Mouse (Mus musculus): ENCODE measurements around the gene Bend7. TPM values are rescaled to one million over a fixed set of nuclear protein-coding genes. Genes with fewer than 3 reads are reported as not detected.
A peak's percentile ranks its signal among the peaks of the same experiment; 100 is the strongest.

Bend7 gene
- polyA plus RNA-seq, 1 experiment from 2014 or later, result 8.7 TPM

GRCm38 (mm10) chr2:4820230-4820629 lies 102.6 kb downstream of the Bend7 start:
- 85% methylated on average over 3 of the region's 3 CpGs for WGBS
- ATAC-seq (replicated peaks; ENCODE audit: low FRiP score, low read depth) (no peak), DNase-seq (ENCODE audit: low spot score) (no peak)
- Histone ChIP-seq H3K4me3 (replicated peaks; ENCODE audit: low read depth, low read length) (no peak overlapping the region), H3K9ac (ENCODE audit: low read depth, low read length) (no peak overlapping the region), H3K4me2 (ENCODE audit: low read length) (no peak overlapping the region), H3K27ac (no peak overlapping the region), H3K27me3 (ENCODE audit: insufficient read depth, low read length) (no peaks in the 10 kb centered on the region), H3K9me3 (replicated peaks; ENCODE audit: low read length) (no peaks in the 10 kb centered on the region), H3K36me3 (ENCODE audit: insufficient read depth, low read length) (no peaks in the 10 kb centered on the region), H3K4me1 (replicated peaks; ENCODE audit: insufficient read depth, low read length) (no peaks in the 10 kb centered on the region)
- no peak for TF ChIP-seq CTCF (IDR thresholded peaks at IDR 0.05; ENCODE audit: low read depth)

GRCm38 (mm10) chr2:4824067-4824466 lies 106.4 kb downstream of the Bend7 start:
- Histone ChIP-seq H3K9me3 (replicated peaks; ENCODE audit: low read length) (no peaks in the 10 kb centered on the region), H3K9ac (ENCODE audit: low read depth, low read length) (no peak overlapping the region), H3K27ac (no peak overlapping the region), H3K27me3 (ENCODE audit: insufficient read depth, low read length) (no peaks in the 10 kb centered on the region), H3K36me3 (ENCODE audit: insufficient read depth, low read length) (no peaks in the 10 kb centered on the region), H3K4me1 (replicated peaks; ENCODE audit: insufficient read depth, low read length) (no peaks in the 10 kb centered on the region), H3K4me3 (replicated peaks; ENCODE audit: low read depth, low read length) (no peak overlapping the region), H3K4me2 (ENCODE audit: low read length) (no peak overlapping the region)
- ATAC-seq (replicated peaks; ENCODE audit: low FRiP score, low read depth), result no peak
- no peak for TF ChIP-seq CTCF (IDR thresholded peaks at IDR 0.05; ENCODE audit: low read depth)
- 65% methylated on average over 9 of the region's 9 CpGs for WGBS
- DNase-seq (ENCODE audit: low spot score), result no peak

DNA sequence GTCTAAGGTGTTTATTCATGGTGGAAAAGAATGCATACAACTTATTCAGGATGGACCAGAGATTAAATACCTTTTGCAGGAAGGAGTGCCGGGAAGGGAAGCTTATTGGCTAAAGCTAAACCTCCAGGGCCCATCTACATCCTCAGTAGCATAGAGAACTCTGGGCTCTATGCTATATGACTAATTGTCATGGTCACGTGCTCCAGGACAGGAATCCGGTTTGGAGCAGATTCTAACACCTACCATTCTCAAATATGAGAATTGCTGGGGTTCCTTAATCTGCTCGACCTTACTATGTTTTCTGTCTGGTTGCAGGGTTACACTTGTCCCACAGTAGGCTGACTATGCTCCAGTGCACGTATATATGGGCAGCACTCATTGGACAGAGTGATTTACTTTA lies 110.4 kb downstream of the Bend7 start:
- H3K4me1 ChIP-seq (replicated peaks; ENCODE audit: insufficient read depth, low read length), result no peaks in the 10 kb centered on the region
- H3K27me3 ChIP-seq (ENCODE audit: insufficient read depth, low read length), result no peaks in the 10 kb centered on the region
- no peak overlapping the region for H3K4me2 ChIP-seq (ENCODE audit: low read length)
- no peak overlapping the region for H3K9ac ChIP-seq (ENCODE audit: low read depth, low read length)
- ATAC-seq (replicated peaks; ENCODE audit: low FRiP score, low read depth), result no peak
- H3K27ac ChIP-seq, result no peak overlapping the region
- no peak for DNase-seq (ENCODE audit: low spot score)
- H3K36me3 ChIP-seq (ENCODE audit: insufficient read depth, low read length), result no peaks in the 10 kb centered on the region
- no peaks in the 10 kb centered on the region for H3K9me3 ChIP-seq (replicated peaks; ENCODE audit: low read length)
- 81% methylated on average over 5 of the region's 5 CpGs for WGBS
- no peak for TF ChIP-seq CTCF (IDR thresholded peaks at IDR 0.05; ENCODE audit: low read depth)
- no peak overlapping the region for H3K4me3 ChIP-seq (replicated peaks; ENCODE audit: low read depth, low read length)

GRCm38 (mm10) chr2:4828446-4828997 lies 110.9 kb downstream of the Bend7 start:
- Histone ChIP-seq H3K9ac (ENCODE audit: low read depth, low read length) (no peak overlapping the region), H3K27ac (no peak overlapping the region), H3K27me3 (ENCODE audit: insufficient read depth, low read length) (no peaks in the 10 kb centered on the region), H3K9me3 (replicated peaks; ENCODE audit: low read length) (no peaks in the 10 kb centered on the region), H3K36me3 (ENCODE audit: insufficient read depth, low read length) (no peaks in the 10 kb centered on the region), H3K4me3 (replicated peaks; ENCODE audit: low read depth, low read length) (no peak overlapping the region), H3K4me1 (replicated peaks; ENCODE audit: insufficient read depth, low read length) (no peaks in the 10 kb centered on the region), H3K4me2 (ENCODE audit: low read length) (no peak overlapping the region)
- TF ChIP-seq CTCF (IDR thresholded peaks at IDR 0.05; ENCODE audit: low read depth), result no peak
- WGBS, result 81% methylated on average over 6 of the region's 6 CpGs
- ATAC-seq (replicated peaks; ENCODE audit: low FRiP score, low read depth), result no peak
- DNase-seq (ENCODE audit: low spot score), result no peak

DNA sequence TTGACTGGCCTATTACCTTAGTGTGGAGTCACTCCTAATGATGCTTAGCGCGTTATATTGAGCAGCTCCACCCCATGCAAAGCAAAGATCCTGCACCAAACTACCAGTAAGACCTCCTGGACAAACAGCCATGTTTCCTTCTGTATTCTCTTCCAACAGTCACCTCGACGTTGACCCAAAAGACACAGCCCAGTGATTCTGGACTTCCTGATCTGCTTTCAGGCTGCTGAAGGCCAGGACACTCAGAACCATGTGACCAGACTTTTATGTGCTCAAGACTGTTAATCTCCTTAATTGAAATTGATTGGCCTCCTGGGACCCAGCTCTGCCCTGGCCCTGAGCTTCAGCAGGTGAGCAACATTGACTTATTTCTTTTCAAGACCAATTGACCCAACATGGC lies 111.4 kb downstream of the Bend7 start:
- Histone ChIP-seq H3K4me2 (ENCODE audit: low read length) (no peak overlapping the region), H3K4me3 (replicated peaks; ENCODE audit: low read depth, low read length) (no peak overlapping the region), H3K27me3 (ENCODE audit: insufficient read depth, low read length) (no peaks in the 10 kb centered on the region), H3K4me1 (replicated peaks; ENCODE audit: insufficient read depth, low read length) (no peaks in the 10 kb centered on the region), H3K9me3 (replicated peaks; ENCODE audit: low read length) (no peaks in the 10 kb centered on the region), H3K9ac (ENCODE audit: low read depth, low read length) (no peak overlapping the region), H3K27ac (peak overlapping the region; percentile 22; the same call in 1 of the 2 replicates), H3K36me3 (ENCODE audit: insufficient read depth, low read length) (no peaks in the 10 kb centered on the region)
- TF ChIP-seq CTCF (IDR thresholded peaks at IDR 0.05; ENCODE audit: low read depth), result no peak
- no peak for ATAC-seq (replicated peaks; ENCODE audit: low FRiP score, low read depth)
- 59% methylated on average over 4 of the region's 4 CpGs for WGBS
- no peak for DNase-seq (ENCODE audit: low spot score)

DNA sequence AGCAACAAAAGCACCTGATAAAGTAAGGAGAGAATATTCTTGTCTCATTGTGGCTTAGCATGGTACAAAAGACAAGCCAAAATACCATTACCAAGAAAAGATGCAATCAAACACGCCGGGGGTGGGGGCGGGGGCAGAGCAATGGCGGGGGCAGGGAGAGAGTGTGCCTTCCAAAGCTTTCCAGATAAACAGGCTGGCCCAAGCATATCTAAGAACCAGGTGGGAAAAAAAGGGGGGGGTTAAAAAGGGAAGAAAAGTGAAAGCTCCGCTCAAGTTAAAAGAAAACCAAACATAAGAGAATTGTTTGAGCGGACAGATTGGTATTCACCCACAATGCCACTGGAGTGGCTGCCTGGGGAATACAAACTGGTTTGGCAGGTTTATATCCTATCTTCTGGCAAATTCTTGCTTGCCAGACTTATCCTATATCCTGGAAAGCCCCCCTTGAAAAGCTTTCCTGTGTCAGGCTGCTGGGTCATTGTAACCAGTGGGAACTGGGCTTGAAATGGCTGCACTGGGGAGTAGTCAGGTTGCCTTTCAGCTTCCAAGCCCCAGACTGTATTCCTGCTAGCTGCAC lies 111.9 kb downstream of the Bend7 start:
- 67% methylated on average over 6 of the region's 6 CpGs for WGBS
- DNase-seq (ENCODE audit: low spot score) (no peak), ATAC-seq (replicated peaks; ENCODE audit: low FRiP score, low read depth) (no peak)
- Histone ChIP-seq H3K27ac (no peak overlapping the region), H3K9ac (ENCODE audit: low read depth, low read length) (no peak overlapping the region), H3K9me3 (replicated peaks; ENCODE audit: low read length) (no peaks in the 10 kb centered on the region), H3K4me1 (replicated peaks; ENCODE audit: insufficient read depth, low read length) (no peaks in the 10 kb centered on the region), H3K4me2 (ENCODE audit: low read length) (no peak overlapping the region), H3K27me3 (ENCODE audit: insufficient read depth, low read length) (no peaks in the 10 kb centered on the region), H3K4me3 (replicated peaks; ENCODE audit: low read depth, low read length) (no peak overlapping the region), H3K36me3 (ENCODE audit: insufficient read depth, low read length) (no peaks in the 10 kb centered on the region)
- TF ChIP-seq CTCF (IDR thresholded peaks at IDR 0.05; ENCODE audit: low read depth), result no peak

DNA sequence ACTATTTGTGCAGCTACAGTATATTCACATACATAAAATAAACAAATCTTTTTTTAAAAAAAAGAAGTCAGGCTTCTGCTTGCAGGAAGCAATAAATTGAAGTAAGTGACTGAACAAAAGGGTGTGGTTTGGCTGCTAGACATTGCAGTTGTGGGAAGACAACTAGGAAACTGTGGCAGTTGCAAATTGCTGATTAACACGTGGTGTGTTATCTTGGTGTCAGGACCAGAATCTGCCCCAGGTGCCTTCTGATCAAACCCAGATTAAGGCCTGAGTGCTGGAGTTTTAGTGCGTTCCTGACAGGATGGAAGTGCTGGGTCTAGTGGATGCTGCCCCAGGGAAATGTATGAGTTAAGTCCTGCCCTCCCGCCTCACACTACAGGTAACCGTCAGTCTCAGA lies 113.9 kb downstream of the Bend7 start:
- no peaks in the 10 kb centered on the region for H3K4me1 ChIP-seq (replicated peaks; ENCODE audit: insufficient read depth, low read length)
- TF ChIP-seq CTCF (IDR thresholded peaks at IDR 0.05; ENCODE audit: low read depth), result no peak
- H3K36me3 ChIP-seq (ENCODE audit: insufficient read depth, low read length), result no peaks in the 10 kb centered on the region
- H3K4me2 ChIP-seq (ENCODE audit: low read length), result no peak overlapping the region
- H3K4me3 ChIP-seq (replicated peaks; ENCODE audit: low read depth, low read length), result no peak overlapping the region
- DNase-seq (ENCODE audit: low spot score) (peak; percentile 52), ATAC-seq (replicated peaks; ENCODE audit: low FRiP score, low read depth) (no peak)
- no peak overlapping the region for H3K9ac ChIP-seq (ENCODE audit: low read depth, low read length)
- WGBS, result 50% methylated on average over 4 of the region's 4 CpGs
- H3K27me3 ChIP-seq (ENCODE audit: insufficient read depth, low read length), result no peaks in the 10 kb centered on the region
- no peaks in the 10 kb centered on the region for H3K9me3 ChIP-seq (replicated peaks; ENCODE audit: low read length)
- no peak overlapping the region for H3K27ac ChIP-seq

Data from kidney, postnatal 0 days (tissue).